Mouse (Mus musculus): ENCODE measurements around the gene Gm21943. TPM values are rescaled to one million over a fixed set of nuclear protein-coding genes. Genes with fewer than 3 reads are reported as not detected.
"Not testable (repeated sequence)": the region's sequence is repeated elsewhere in the genome, so short reads cannot be mapped to it uniquely, and the experiment has no call there.

Gm21943 gene
- not detected in 2 replicates for polyA plus RNA-seq (2016; fragmentation: Nextera tagmentation; extraction: Ambion mirVana)

GRCm38 (mm10) chrY:57533644-57534043 is at the start of gene Gm21943:
TSS of gene Gm21943 (minus strand) at chrY:57533744.
- not testable (repeated sequence) for H3K4me3 ChIP-seq; DNase-seq (ENCODE audit: extremely low spot score, low spot score); H3K36me3 ChIP-seq (replicated peaks); H3K27me3 ChIP-seq (ENCODE audit: poor library complexity, severe bottlenecking); H3K9me3 ChIP-seq; H3K4me1 ChIP-seq; H3K27ac ChIP-seq
- WGBS = no CpG with 5 or more reads among the region's 4 CpGs

Other genes starting within 250 kb of the Gm21943 start
- gene Gm28961, start 172.0 kb upstream of the Gm21943 start, polyA plus RNA-seq (2016; fragmentation: Nextera tagmentation; extraction: Ambion mirVana) = not detected in 2 replicates